Mouse (Mus musculus): ENCODE results near the gene Megf9. TPM values are rescaled to one million over a fixed set of nuclear protein-coding genes. Genes with fewer than 3 reads are reported as not detected.
A peak's percentile ranks its signal among the peaks of the same experiment; 100 is the strongest.

Megf9 gene
- polyA plus RNA-seq, 1 experiment from 2014 or later, result 32.0 TPM

- 78% methylated on average over 11 of the region's 11 CpGs for WGBS
Measured at GRCm38 (mm10) chr4:70391760-70392372, 142.9 kb downstream of the Megf9 start.

GRCm38 (mm10) chr4:70391073-70391472 lies 143.7 kb downstream of the Megf9 start:
- H3K9ac ChIP-seq (replicated peaks; ENCODE audit: low read depth, low read length), result no peak overlapping the region
- no peaks in the 10 kb centered on the region for H3K27me3 ChIP-seq (replicated peaks; ENCODE audit: control insufficient read depth, insufficient read depth, low read length)
- peaks cover 8% of the 10 kb centered on the region for H3K4me1 ChIP-seq (replicated peaks; ENCODE audit: control insufficient read depth, insufficient read depth, low read length)
- no peaks in the 10 kb centered on the region for H3K36me3 ChIP-seq (ENCODE audit: control insufficient read depth, insufficient read depth)
- H3K9me3 ChIP-seq (ENCODE audit: control insufficient read depth, low read length), result no peaks in the 10 kb centered on the region
- no peak overlapping the region for H3K27ac ChIP-seq (ENCODE audit: low read length)
- no peak for ATAC-seq
- no peak overlapping the region for H3K4me3 ChIP-seq (replicated peaks; ENCODE audit: low read length)
- no peak overlapping the region for H3K4me2 ChIP-seq (ENCODE audit: low read length)
- WGBS, result 89% methylated on average over 9 of the region's 9 CpGs

More at GRCm38 (mm10) chr4:70391760-70392372, 142.9 kb downstream of the Megf9 start:
- no peaks in the 10 kb centered on the region for H3K9me3 ChIP-seq (ENCODE audit: control insufficient read depth, low read length)
- H3K4me2 ChIP-seq (ENCODE audit: low read length), result no peak overlapping the region
- peaks cover 11% of the 10 kb centered on the region for H3K4me1 ChIP-seq (replicated peaks; ENCODE audit: control insufficient read depth, insufficient read depth, low read length)
- no peak overlapping the region for H3K4me3 ChIP-seq (replicated peaks; ENCODE audit: low read length)
- H3K27ac ChIP-seq (ENCODE audit: low read length), result no peak overlapping the region
- H3K27me3 ChIP-seq (replicated peaks; ENCODE audit: control insufficient read depth, insufficient read depth, low read length), result no peaks in the 10 kb centered on the region
- H3K36me3 ChIP-seq (ENCODE audit: control insufficient read depth, insufficient read depth), result no peaks in the 10 kb centered on the region
- no peak for ATAC-seq
- no peak overlapping the region for H3K9ac ChIP-seq (replicated peaks; ENCODE audit: low read depth, low read length)

GRCm38 (mm10) chr4:70386206-70386605 lies 148.6 kb downstream of the Megf9 start:
- Histone ChIP-seq H3K9ac (replicated peaks; ENCODE audit: low read depth, low read length) (no peak overlapping the region), H3K4me1 (replicated peaks; ENCODE audit: control insufficient read depth, insufficient read depth, low read length) (peaks cover 2% of the 10 kb centered on the region), H3K27me3 (replicated peaks; ENCODE audit: control insufficient read depth, insufficient read depth, low read length) (no peaks in the 10 kb centered on the region), H3K4me3 (replicated peaks; ENCODE audit: low read length) (no peak overlapping the region), H3K36me3 (ENCODE audit: control insufficient read depth, insufficient read depth) (no peaks in the 10 kb centered on the region), H3K9me3 (ENCODE audit: control insufficient read depth, low read length) (no peaks in the 10 kb centered on the region), H3K27ac (ENCODE audit: low read length) (no peak overlapping the region), H3K4me2 (ENCODE audit: low read length) (no peak overlapping the region)
- WGBS, result 89% methylated on average over 5 of the region's 5 CpGs
- ATAC-seq, result no peak

- Histone ChIP-seq H3K4me1 (replicated peaks; ENCODE audit: control insufficient read depth, insufficient read depth, low read length) (no peaks in the 10 kb centered on the region), H3K4me2 (ENCODE audit: low read length) (no peak overlapping the region), H3K36me3 (ENCODE audit: control insufficient read depth, insufficient read depth) (no peaks in the 10 kb centered on the region), H3K9me3 (ENCODE audit: control insufficient read depth, low read length) (no peaks in the 10 kb centered on the region), H3K4me3 (replicated peaks; ENCODE audit: low read length) (no peak overlapping the region), H3K27me3 (replicated peaks; ENCODE audit: control insufficient read depth, insufficient read depth, low read length) (no peaks in the 10 kb centered on the region), H3K9ac (replicated peaks; ENCODE audit: low read depth, low read length) (no peak overlapping the region), H3K27ac (ENCODE audit: low read length) (no peak overlapping the region)
- WGBS, result 47% methylated on average over 4 of the region's 4 CpGs
- ATAC-seq, result peak; percentile 32; the same call in 1 of the 2 replicates
Measured at GRCm38 (mm10) chr4:70377359-70377758, 157.4 kb downstream of the Megf9 start.

Other genes starting within 250 kb of the Megf9 start
- gene Cdk5rap2, start 124.6 kb downstream of the Megf9 start, polyA plus RNA-seq (2015; fragmentation: Nextera tagmentation; extraction: Ambion mirVana), result 10.9 and 12.5 TPM in 2 replicates